Mouse (Mus musculus) CH12F3 (cell line): ENCODE data around the gene Rinl.

Source experiments
- in situ Hi-C: fragments of 300-500 bp; cut with MboI; formaldehyde crosslinking; loops from 2 replicates; pipeline ENCODE4 v1.14.3; 2020; ENCODE audit warnings: low sequenced_read_pairs

Rinl gene

DNA sequence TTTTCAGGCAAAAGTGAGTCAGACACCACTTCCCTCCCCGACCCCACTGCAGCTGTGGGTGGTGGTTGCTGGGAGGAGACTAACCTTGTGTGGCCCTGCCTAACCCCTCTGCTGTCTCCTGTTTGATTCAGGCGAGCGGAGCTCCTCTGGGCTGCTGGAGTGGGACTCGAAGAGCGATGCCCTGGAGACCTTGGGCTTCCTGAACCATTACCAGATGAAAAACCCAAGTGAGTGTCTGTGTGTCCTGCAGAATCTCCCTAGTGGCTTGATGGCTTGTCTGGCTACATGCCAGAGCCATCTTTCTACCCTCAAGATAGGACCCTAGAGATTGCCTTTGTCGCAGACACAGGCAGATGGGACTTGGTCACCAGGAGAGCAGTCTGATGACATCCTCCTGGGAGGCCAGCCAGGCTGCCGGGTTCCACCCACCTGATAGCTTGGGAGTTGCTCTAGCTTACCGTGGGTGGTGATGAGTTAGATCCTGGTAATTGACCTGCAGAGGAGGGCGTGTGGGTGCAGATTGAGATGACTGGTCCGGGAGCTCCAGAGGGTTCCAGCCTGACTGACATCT is 32.6 kb downstream of the Rinl start:
- in situ Hi-C loops = no loop called here

DNA sequence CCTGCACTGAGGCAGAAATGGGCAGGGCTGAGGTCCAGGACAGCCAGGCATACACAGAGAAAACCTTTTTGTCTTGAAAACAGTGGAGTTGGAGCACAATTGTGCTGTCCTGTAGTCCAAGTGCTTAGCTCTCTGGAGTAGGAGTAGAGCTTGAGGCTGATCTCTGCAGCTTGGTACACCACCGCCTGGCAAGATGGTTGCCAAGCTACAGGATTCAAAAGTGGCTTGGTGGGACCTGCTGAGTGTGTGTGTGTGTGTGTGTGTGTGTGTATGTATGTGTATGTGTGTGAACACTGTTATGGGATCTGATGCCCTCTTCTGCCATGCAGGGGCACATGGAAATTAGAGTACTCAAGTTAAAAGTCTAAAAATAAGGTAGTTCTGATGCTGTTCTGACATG is 33.8 kb downstream of the Rinl start:
- in situ Hi-C loops = no loop called here

DNA sequence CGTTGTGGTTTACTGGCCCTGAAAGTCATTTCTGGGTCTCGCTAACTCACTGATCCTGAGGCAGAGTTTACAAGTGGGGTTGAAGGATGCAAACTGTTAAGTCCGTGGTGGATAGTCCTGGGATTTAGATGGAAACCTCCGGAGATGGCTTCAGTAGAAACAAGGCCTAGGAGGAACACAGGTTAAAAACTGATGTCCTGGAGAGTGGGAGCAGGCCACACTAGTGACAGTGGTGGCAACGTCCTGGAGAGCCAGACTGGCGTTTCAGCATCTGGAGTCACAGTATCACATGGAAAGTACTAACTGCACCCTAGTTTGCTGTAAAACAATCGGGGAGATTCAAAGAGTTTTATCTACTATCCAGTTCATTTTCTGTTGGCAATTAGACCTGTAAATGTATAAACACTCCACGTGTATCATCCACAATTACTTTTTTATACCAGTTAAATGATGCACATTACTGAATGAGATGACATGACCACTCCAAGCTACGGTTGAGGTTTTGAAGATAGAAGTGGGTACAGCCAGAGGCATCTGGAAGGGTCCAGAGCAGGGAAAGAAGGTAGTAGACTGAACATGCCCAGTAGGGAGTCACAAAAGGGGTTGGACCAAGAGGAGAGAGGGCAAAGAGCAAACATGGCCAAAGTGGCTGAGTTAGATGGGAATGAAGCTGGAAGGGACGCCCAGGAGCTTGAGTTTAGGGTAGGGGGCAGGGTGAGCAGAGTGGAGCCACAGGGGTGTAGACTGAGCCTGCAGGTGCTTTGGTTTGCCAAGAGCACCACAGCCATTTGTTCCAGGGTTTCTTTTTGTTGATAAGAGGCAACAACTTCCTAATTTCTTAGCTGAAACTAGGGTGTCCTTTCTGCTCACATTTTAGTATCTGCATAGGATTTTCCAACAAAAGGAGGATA is 34.5 kb downstream of the Rinl start:
- in situ Hi-C loops = no loop called here

DNA sequence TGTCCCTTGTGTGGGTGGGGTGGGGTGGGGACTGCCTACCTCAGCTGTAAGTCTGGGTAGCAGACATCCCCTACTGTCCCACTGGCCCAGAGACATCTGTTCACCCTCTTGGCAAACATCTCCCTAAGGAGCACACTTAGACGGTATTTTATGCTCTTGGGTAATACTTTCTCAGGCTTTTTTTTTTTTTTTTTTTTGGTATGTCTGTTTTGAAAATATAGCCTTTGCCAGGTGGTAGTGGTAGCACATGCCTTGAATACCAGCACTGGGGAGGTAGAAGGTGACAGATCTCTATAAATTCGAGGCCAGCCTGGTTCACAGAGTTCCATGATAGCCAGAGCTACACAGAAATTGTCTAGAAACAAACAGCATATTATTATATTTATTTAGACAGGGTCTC is 35.2 kb downstream of the Rinl start:
- in situ Hi-C loops = no loop called here

GRCm38 (mm10) chr7:28824941-28825685 is 36.3 kb downstream of the Rinl start, which contains the start of gene Ech1:
TSS of gene Ech1 (plus strand) at chr7:28825217.
- in situ Hi-C loops = no loop called here

GRCm38 (mm10) chr7:28825686-28826401 is 37.1 kb downstream of the Rinl start:
- in situ Hi-C loops = no loop called here

DNA sequence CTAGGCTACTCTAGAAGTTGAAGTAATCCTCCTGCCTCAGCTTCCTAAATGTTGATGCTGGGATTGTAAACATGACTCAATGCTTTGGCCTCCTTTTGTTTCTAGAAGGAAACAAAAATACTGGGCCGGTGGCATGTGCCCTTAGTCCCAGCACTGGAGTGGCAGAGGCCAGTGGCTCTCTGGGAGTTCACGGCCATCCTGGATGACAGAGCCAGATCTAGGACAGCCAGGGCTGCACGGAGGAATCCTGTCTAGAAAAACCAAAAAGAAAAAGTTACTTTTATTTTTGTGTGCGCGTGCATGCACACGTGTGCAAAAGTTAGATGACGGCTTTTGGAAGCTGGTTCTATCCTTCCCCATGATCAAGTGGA is 37.6 kb downstream of the Rinl start:
- in situ Hi-C loops = no loop called here

- in situ Hi-C loops = no loop called here
Observed at GRCm38 (mm10) chr7:28827338-28827737, 38.6 kb downstream of the Rinl start.

- in situ Hi-C loops = no loop called here
Observed at GRCm38 (mm10) chr7:28829821-28830220, 41.1 kb downstream of the Rinl start.

DNA sequence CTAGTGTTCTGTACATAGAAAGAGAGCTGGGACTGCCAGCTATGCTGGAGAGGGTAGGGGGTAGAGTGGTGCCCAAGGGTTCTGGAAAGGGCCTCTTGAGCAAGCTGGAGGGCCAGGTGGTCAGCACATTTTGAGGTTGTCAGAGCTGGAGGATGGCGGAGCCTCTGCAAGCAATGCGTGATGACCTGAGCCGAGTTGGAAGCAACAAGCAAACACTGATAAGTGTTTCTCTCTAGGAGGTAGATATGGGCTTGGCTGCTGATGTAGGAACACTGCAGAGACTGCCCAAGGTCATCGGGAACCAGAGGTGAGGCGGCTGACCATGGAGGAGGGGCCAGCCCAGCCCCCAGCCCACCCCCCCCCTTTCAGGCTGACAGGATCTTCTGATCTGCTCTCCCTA is 42.2 kb downstream of the Rinl start:
- in situ Hi-C loops = no loop called here

GRCm38 (mm10) chr7:28831411-28832125 is 42.8 kb downstream of the Rinl start:
- in situ Hi-C loops = no loop called here

DNA sequence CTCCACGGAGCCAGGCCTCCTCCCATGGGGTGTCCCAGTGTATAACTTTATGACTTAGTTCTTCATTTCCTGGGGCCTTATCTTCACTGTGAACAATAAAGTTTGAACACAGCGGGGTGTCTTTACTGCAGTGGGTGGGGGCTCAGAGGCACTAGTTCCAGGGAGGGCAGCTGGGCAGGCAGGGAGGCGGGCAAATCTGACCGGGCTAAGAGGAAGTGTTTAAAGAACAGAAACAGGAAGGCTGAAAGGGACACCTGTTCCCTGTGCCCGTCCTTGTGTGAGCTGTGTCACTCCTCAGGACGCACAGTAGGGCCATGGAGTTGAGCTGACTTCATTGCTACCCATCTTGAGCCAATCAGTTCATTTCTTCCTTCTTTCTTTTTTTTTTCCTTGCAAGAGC is 43.4 kb downstream of the Rinl start:
- in situ Hi-C loops = no loop called here

DNA sequence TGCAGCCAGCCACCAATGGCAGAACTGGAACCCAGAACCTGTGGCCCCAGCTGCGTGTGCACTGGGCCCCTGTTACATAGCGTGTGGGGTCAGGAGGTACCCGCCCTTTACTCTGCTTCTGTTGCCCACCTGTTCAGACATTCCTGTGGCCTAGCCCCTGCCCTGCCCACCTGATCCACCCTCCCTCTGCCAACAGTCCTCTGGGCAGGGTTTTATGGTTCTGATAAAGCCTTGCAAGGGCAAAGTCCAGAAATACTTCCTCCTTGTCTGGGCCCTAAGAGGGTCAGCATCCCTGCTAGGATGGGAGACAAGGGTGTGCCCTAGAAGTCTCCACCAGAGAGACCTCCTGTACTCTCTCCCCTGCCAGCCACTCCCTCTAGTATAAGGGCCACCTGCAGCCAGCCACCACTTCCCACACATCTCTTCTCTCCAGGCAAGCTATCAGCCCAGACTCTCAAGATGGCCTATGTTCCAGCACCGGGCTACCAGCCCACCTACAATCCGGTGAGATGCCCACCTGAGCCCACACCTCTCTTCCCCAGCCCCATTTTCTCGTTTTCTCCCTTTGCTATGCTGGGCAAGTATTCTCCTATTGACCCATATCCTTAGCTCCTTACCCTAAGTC is 45.1 kb downstream of the Rinl start, which contains the start of gene Lgals4:
Lgals4 (plus strand) TSS at position 132 of the 625 bp plus-strand sequence.
- in situ Hi-C loops = no loop called here

DNA sequence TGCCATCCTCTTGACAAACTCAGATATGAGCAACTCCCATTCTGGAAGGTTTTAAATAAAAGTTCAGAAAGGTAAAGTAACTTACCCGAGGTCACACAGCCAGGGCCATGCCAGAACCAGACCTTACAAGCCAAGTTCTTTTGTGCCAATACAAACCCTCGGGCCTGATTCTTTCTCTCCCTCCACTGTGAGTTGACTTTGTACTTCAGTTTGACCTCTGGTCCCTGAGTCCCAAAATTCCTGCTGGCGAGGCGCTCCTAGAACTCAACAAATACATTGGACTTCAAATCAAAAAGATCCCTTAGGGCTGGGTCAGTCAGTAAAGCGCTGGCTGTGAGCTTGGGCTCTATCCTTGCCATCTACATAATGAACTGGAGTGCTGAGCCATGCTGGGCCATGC is 48.2 kb downstream of the Rinl start:
- in situ Hi-C loops = no loop called here

- in situ Hi-C loops = no loop called here
Observed at GRCm38 (mm10) chr7:28838331-28838730, 49.6 kb downstream of the Rinl start.

DNA sequence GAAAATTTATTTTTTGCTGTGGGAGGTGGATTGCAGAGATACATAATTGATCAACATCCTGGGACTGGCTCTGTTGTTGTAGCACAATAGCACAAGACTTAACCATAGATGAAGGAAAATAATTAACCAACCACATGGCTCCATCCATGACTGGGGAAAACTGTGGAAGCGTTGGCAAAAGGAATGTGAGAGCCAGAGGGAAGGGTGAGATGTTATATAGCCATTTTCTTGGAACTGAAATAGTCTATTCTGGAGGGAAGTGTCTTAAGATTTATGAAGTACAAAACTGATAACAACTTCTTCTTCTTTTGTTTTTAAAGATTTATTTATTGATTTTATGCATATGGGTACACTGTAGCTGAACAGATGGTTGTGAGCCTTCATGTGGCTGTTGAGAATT is 58.5 kb downstream of the Rinl start:
- in situ Hi-C loops = no loop called here
